Mouse (Mus musculus): ENCODE measurements around the gene Hmg20b. TPM values are rescaled to one million over a fixed set of nuclear protein-coding genes. Genes with fewer than 3 reads are reported as not detected.

The Hmg20b gene
- polyA plus RNA-seq, 1 experiment from 2014 or later = 98.6 TPM

DNA sequence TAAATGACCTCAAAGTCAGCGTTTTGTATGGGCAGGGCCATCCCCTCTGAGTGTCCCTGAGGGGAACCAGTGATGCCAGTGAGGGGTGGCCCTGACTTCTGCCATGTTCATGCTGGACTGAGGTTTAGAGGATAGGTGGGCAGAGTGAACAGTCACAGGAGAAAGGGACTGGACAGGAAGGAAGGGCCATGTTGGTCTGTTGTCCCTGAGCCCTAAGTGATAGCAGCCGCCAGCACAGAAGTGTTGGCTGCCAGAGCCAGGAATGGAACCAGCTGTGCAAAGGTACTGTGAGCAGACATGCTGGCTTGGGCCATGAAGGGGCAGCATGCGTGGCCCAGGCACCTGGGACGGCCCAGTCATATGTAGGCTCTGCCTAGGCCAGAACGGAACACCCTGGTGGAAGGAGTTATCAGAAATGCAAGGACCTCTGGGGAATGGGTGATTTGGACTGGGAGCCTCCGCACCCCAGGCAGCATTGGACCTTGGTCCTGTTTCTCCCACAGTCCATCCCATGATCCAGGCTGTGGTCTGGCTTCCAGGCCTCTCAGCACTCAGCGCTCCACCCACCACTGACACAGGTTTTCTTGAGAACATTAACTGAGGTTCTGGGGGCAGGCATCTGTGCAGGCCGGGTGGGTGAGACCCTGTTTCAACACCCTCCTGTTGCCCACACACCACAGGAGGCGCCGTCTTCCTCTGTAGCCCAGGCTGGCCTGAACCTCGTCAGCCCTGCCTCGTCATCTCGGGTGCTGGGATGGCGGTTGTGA, 50.5 kb downstream of the Hmg20b start:
- Histone ChIP-seq H3K4me2 (replicated peaks; ENCODE audit: low read depth, low read length) (no peak overlapping the region), H3K27me3 (ENCODE audit: control insufficient read depth, insufficient read depth, low read length) (no peaks in the 10 kb centered on the region), H3K9ac (replicated peaks; ENCODE audit: low read depth, low read length) (no peak overlapping the region), H3K4me1 (ENCODE audit: control insufficient read depth, insufficient read depth, low read length) (peaks cover 23% of the 10 kb centered on the region; the same call in 1 of the 2 replicates), H3K4me3 (ENCODE audit: low read depth, low read length) (no peak overlapping the region), H3K36me3 (ENCODE audit: control insufficient read depth, insufficient read depth, low read length) (no peaks in the 10 kb centered on the region), H3K9me3 (ENCODE audit: control insufficient read depth, low read depth, low read length) (no peaks in the 10 kb centered on the region), H3K27ac (ENCODE audit: low read length) (no peak overlapping the region)
- ATAC-seq (ENCODE audit: insufficient number of reproducible peaks, insufficient read depth, low FRiP score, low read depth) = no peak
- WGBS = 84% methylated on average over 14 of the region's 14 CpGs

DNA sequence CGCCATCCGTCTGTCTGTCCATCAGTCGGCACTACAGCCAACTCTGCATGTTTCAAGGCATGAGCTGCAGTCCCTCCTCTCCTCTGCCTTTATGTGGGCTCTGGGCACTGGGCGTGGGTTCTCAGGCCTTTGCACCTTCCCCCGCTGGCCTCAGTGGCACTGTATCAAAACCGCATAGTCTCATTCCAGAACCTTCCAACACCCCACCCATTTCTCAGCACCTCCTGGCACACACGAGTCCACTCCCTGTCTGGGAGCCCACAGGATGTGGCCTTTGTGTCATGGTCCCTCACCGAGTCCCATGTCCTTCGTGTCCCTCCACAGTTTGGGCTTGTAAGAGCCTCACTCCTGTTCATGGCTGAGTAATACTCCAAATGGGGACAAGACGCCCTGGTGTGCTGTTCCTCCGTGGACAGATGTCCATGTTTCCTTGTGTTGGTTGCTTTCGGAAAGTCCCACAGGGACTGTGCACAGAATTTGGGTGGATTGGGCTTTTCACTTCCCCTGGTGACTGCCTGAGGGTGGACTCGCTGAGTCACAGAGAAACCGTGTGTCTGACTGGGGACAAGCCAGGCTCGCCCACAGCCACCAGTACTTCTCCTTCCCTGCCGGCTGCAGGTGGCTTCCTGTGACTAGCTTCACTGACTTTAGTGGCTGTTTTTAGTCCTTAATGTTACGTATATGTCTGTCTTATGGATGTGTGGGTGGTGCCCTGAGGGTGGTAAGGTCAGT, 51.7 kb downstream of the Hmg20b start:
- Histone ChIP-seq H3K4me2 (replicated peaks; ENCODE audit: low read depth, low read length) (no peak overlapping the region), H3K27ac (ENCODE audit: low read length) (no peak overlapping the region)

DNA sequence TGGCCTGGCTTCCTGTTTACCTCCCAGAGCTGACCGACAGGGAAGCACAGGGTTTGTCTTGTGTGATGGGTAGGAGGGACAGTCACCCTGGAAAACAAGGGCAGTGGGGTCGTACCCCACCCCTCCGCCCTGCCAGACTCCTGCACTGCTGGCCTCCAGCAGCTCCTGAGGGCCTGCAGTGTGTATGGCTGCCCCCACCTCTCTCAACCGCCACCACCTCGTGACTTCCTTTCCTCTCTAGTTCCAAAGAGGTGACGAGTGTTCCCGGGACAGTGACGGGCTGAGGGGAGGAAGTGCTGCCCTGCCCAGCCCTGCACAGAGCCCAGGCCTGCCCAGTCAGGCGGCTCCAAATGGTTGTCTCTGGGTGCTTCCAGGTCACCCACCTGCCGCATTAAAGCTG, 52.4 kb downstream of the Hmg20b start:
- WGBS = 50% methylated on average over 10 of the region's 10 CpGs
- H3K27me3 ChIP-seq (ENCODE audit: control insufficient read depth, insufficient read depth, low read length) = no peaks in the 10 kb centered on the region
- no peak for ATAC-seq (ENCODE audit: insufficient number of reproducible peaks, insufficient read depth, low FRiP score, low read depth)
- peaks cover 31% of the 10 kb centered on the region for H3K4me1 ChIP-seq (ENCODE audit: control insufficient read depth, insufficient read depth, low read length)
- H3K27ac ChIP-seq (ENCODE audit: low read length) = peak overlapping the region; percentile 15; the same call in 1 of the 2 replicates
- H3K4me3 ChIP-seq (ENCODE audit: low read depth, low read length) = no peak overlapping the region
- H3K36me3 ChIP-seq (ENCODE audit: control insufficient read depth, insufficient read depth, low read length) = no peaks in the 10 kb centered on the region
- no peaks in the 10 kb centered on the region for H3K9me3 ChIP-seq (ENCODE audit: control insufficient read depth, low read depth, low read length)
- no peak overlapping the region for H3K9ac ChIP-seq (replicated peaks; ENCODE audit: low read depth, low read length)
- H3K4me2 ChIP-seq (replicated peaks; ENCODE audit: low read depth, low read length) = no peak overlapping the region; the same call in 1 of the 2 replicates

More for the DNA sequence above, 51.7 kb downstream of the Hmg20b start:
- H3K27me3 ChIP-seq (ENCODE audit: control insufficient read depth, insufficient read depth, low read length) = no peaks in the 10 kb centered on the region
- H3K4me1 ChIP-seq (ENCODE audit: control insufficient read depth, insufficient read depth, low read length) = peaks cover 33% of the 10 kb centered on the region
- H3K4me3 ChIP-seq (ENCODE audit: low read depth, low read length) = no peak overlapping the region
- no peak overlapping the region for H3K9ac ChIP-seq (replicated peaks; ENCODE audit: low read depth, low read length)
- ATAC-seq (ENCODE audit: insufficient number of reproducible peaks, insufficient read depth, low FRiP score, low read depth) = no peak
- WGBS = 93% methylated on average over 17 of the region's 17 CpGs
- H3K36me3 ChIP-seq (ENCODE audit: control insufficient read depth, insufficient read depth, low read length) = no peaks in the 10 kb centered on the region
- H3K9me3 ChIP-seq (ENCODE audit: control insufficient read depth, low read depth, low read length) = no peaks in the 10 kb centered on the region

DNA sequence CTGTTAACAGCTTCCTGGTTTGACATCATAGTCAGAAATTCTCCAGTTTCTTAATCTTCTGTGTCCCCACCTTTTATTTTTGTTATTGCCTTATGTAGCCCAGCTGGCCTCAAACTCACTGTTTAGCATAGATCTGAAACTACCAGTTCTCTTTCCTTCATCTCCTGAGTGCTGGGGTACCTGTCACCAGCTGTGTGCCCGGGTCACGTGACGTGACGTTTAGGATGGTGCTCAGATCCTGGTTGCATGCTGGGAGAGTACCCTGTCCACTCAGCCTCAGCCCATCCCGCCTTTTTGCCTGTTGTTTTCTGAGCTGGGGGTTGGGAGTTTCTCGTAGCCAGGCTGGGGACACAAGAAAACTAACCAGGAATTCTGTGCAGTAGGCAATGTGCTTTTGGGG, 53.0 kb downstream of the Hmg20b start:
- no peaks in the 10 kb centered on the region for H3K36me3 ChIP-seq (ENCODE audit: control insufficient read depth, insufficient read depth, low read length)
- no peaks in the 10 kb centered on the region for H3K9me3 ChIP-seq (ENCODE audit: control insufficient read depth, low read depth, low read length)
- peak overlapping the region; percentile 15; the same call in 1 of the 2 replicates for H3K27ac ChIP-seq (ENCODE audit: low read length)
- H3K27me3 ChIP-seq (ENCODE audit: control insufficient read depth, insufficient read depth, low read length) = no peaks in the 10 kb centered on the region
- ATAC-seq (ENCODE audit: insufficient number of reproducible peaks, insufficient read depth, low FRiP score, low read depth) = no peak
- no peak overlapping the region for H3K9ac ChIP-seq (replicated peaks; ENCODE audit: low read depth, low read length)
- no peak overlapping the region for H3K4me3 ChIP-seq (ENCODE audit: low read depth, low read length)
- H3K4me1 ChIP-seq (ENCODE audit: control insufficient read depth, insufficient read depth, low read length) = peaks cover 25% of the 10 kb centered on the region
- 78% methylated on average over 6 of the region's 6 CpGs for WGBS
- H3K4me2 ChIP-seq (replicated peaks; ENCODE audit: low read depth, low read length) = no peak overlapping the region

Small RNA genes within 50 kb of the gene (microRNA-seq; reads per million reads assigned to microRNA genes)
- gene Mir6913 = not detected

Other genes with a start within 250 kb of the Hmg20b start
- 164 and 167 TPM in 2 replicates for gene Map2k2, start 244.6 kb downstream of the Hmg20b start, polyA plus RNA-seq (2014; fragmentation: Nextera tagmentation; extraction: Ambion mirVana)
- gene Zbtb7a, start 215.3 kb downstream of the Hmg20b start, polyA plus RNA-seq (2014; fragmentation: Nextera tagmentation; extraction: Ambion mirVana) = 25.5 and 27.4 TPM in 2 replicates
- 32.7 and 40.9 TPM in 2 replicates for gene Pias4, start 182.6 kb downstream of the Hmg20b start, polyA plus RNA-seq (2014; fragmentation: Nextera tagmentation; extraction: Ambion mirVana)
- gene Eef2, start 173.8 kb downstream of the Hmg20b start, polyA plus RNA-seq (2014; fragmentation: Nextera tagmentation; extraction: Ambion mirVana) = 416 and 434 TPM in 2 replicates
- 48.9 and 58.7 TPM in 2 replicates for gene Dapk3, start 167.5 kb downstream of the Hmg20b start, polyA plus RNA-seq (2014; fragmentation: Nextera tagmentation; extraction: Ambion mirVana)
- gene 4930442H23Rik, start 166.6 kb downstream of the Hmg20b start, polyA plus RNA-seq (2014; fragmentation: Nextera tagmentation; extraction: Ambion mirVana) = not detected in 2 replicates
- 0.14 and 0.35 TPM in 2 replicates for gene Nmrk2, start 148.4 kb downstream of the Hmg20b start, polyA plus RNA-seq (2014; fragmentation: Nextera tagmentation; extraction: Ambion mirVana)
- gene Atcay, start 119.6 kb downstream of the Hmg20b start, polyA plus RNA-seq (2014; fragmentation: Nextera tagmentation; extraction: Ambion mirVana) = 1.9 and 2.2 TPM in 2 replicates
- gene Zfr2, start 117.3 kb downstream of the Hmg20b start, polyA plus RNA-seq (2014; fragmentation: Nextera tagmentation; extraction: Ambion mirVana) = 9.2 and 10.8 TPM in 2 replicates
- gene Matk, start 97.5 kb downstream of the Hmg20b start, polyA plus RNA-seq (2014; fragmentation: Nextera tagmentation; extraction: Ambion mirVana) = 3.4 and 3.9 TPM in 2 replicates
- 223 and 246 TPM in 2 replicates for gene Mrpl54, start 83.5 kb downstream of the Hmg20b start, polyA plus RNA-seq (2014; fragmentation: Nextera tagmentation; extraction: Ambion mirVana)
- gene Apba3, start 83.5 kb downstream of the Hmg20b start, polyA plus RNA-seq (2014; fragmentation: Nextera tagmentation; extraction: Ambion mirVana) = 47.0 and 51.1 TPM in 2 replicates
- gene Tjp3, start 58.9 kb downstream of the Hmg20b start, polyA plus RNA-seq (2014; fragmentation: Nextera tagmentation; extraction: Ambion mirVana) = 21.6 and 25.2 TPM in 2 replicates
- 50.1 and 51.4 TPM in 2 replicates for gene Pip5k1c, start 57.5 kb downstream of the Hmg20b start, polyA plus RNA-seq (2014; fragmentation: Nextera tagmentation; extraction: Ambion mirVana)
- gene Cactin, start 29.4 kb downstream of the Hmg20b start, polyA plus RNA-seq (2014; fragmentation: Nextera tagmentation; extraction: Ambion mirVana) = 21.3 and 21.7 TPM in 2 replicates
- 23.1 and 23.4 TPM in 2 replicates for gene Tbxa2r, start 21.7 kb downstream of the Hmg20b start, polyA plus RNA-seq (2014; fragmentation: Nextera tagmentation; extraction: Ambion mirVana)
- gene Gipc3, start 7.2 kb downstream of the Hmg20b start, polyA plus RNA-seq (2014; fragmentation: Nextera tagmentation; extraction: Ambion mirVana) = 0.07 TPM in 1 of 2 replicates, not detected in the other
- 4.7 and 4.8 TPM in 2 replicates for gene Mfsd12, start 7.0 kb upstream of the Hmg20b start, polyA plus RNA-seq (2014; fragmentation: Nextera tagmentation; extraction: Ambion mirVana)
- 0.43 and 0.59 TPM in 2 replicates for gene 4930404N11Rik, start 15.3 kb upstream of the Hmg20b start, polyA plus RNA-seq (2014; fragmentation: Nextera tagmentation; extraction: Ambion mirVana)
- 81.3 and 88.7 TPM in 2 replicates for gene Fzr1, start 28.0 kb upstream of the Hmg20b start, polyA plus RNA-seq (2014; fragmentation: Nextera tagmentation; extraction: Ambion mirVana)
- 44.8 and 48.5 TPM in 2 replicates for gene Dohh, start 33.9 kb upstream of the Hmg20b start, polyA plus RNA-seq (2014; fragmentation: Nextera tagmentation; extraction: Ambion mirVana)
- 3.1 and 4.1 TPM in 2 replicates for gene Gm48551, start 34.0 kb upstream of the Hmg20b start, polyA plus RNA-seq (2014; fragmentation: Nextera tagmentation; extraction: Ambion mirVana)
- 1.0 and 1.1 TPM in 2 replicates for gene Gm48552, start 38.5 kb upstream of the Hmg20b start, polyA plus RNA-seq (2014; fragmentation: Nextera tagmentation; extraction: Ambion mirVana)
- 17.7 and 21.5 TPM in 2 replicates for gene Smim24, start 42.6 kb upstream of the Hmg20b start, polyA plus RNA-seq (2014; fragmentation: Nextera tagmentation; extraction: Ambion mirVana)
- 76.0 and 80.1 TPM in 2 replicates for gene Nfic, start 105.2 kb upstream of the Hmg20b start, polyA plus RNA-seq (2014; fragmentation: Nextera tagmentation; extraction: Ambion mirVana)
- gene Celf5, start 132.2 kb upstream of the Hmg20b start, polyA plus RNA-seq (2014; fragmentation: Nextera tagmentation; extraction: Ambion mirVana) = 1.7 and 2.2 TPM in 2 replicates
- 79.1 and 79.3 TPM in 2 replicates for gene Ncln, start 145.9 kb upstream of the Hmg20b start, polyA plus RNA-seq (2014; fragmentation: Nextera tagmentation; extraction: Ambion mirVana)
- gene S1pr4, start 149.7 kb upstream of the Hmg20b start, polyA plus RNA-seq (2014; fragmentation: Nextera tagmentation; extraction: Ambion mirVana) = 0.41 and 0.72 TPM in 2 replicates
- 3.6 and 7.4 TPM in 2 replicates for gene Gna15, start 173.7 kb upstream of the Hmg20b start, polyA plus RNA-seq (2014; fragmentation: Nextera tagmentation; extraction: Ambion mirVana)
- 86.2 and 89.3 TPM in 2 replicates for gene Gna11, start 194.7 kb upstream of the Hmg20b start, polyA plus RNA-seq (2014; fragmentation: Nextera tagmentation; extraction: Ambion mirVana)
- gene Aes, start 209.0 kb upstream of the Hmg20b start, polyA plus RNA-seq (2014; fragmentation: Nextera tagmentation; extraction: Ambion mirVana) = 363 and 388 TPM in 2 replicates
- gene Tle2, start 224.1 kb upstream of the Hmg20b start, polyA plus RNA-seq (2014; fragmentation: Nextera tagmentation; extraction: Ambion mirVana) = 17.7 and 19.1 TPM in 2 replicates

Data from stomach, embryonic 14.5 days (tissue).